Comparison of ENCODE assay signal across 11 mouse cellular contexts in the genomic region with DNA sequence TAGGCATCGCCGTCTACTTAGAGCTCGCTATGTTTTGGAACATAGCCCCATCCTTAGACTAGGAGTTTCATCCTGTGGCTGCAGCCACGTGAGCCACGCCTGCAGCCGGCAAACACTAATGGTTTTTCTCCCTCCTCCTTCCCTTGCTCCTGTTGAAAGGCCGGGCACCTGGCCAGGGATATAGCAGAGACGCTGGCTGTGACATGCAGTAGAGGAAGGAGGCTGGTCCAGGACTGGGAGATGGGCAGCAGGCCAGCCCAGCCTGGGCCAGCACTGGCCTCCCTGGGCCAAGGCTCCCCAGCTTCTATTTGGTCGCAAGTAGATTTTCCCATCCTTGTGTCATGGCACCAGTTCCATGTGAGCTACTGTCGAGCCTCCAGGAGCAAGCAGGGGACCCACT. TPM values are rescaled to one million over a fixed set of nuclear protein-coding genes. Genes with fewer than 3 reads are reported as not detected.
DNase-seq lines count a peak whose midpoint lies in the region; ATAC-seq lines count a peak whose summit lies in the region.
"Had no signal": no experiment of that assay in that cellular context is flagged by ENCODE, and none has a peak within 500 bp of the region (broad histone marks: within the 10 kb centered on the region; RNA-seq: fewer than 3 reads in every experiment).

No protein-coding gene starts in this region.

- ATAC-seq in hindbrain, embryonic 16.5 days, result peak; percentile 78
- no peak for ATAC-seq in hindbrain, embryonic 11.5 days (ENCODE audit: low FRiP score)
- no peak for ATAC-seq in megakaryocyte, adult 5-6 weeks (ENCODE audit: poor library complexity, severe bottlenecking)

- no peak for DNase-seq in hindbrain, embryonic 11.5 days (ENCODE audit: low spot score)
- peak; percentile 61 for DNase-seq in NIH3T3 (ENCODE audit: low read depth)
- DNase-seq in fat pad, adult 2 months (ENCODE audit: extremely low read depth, low read depth, low spot score), result peak; percentile 49
- peak; percentile 42 for DNase-seq in kidney, postnatal 14 days
- DNase-seq in thymus, postnatal 36 days, result no peak
- DNase-seq in right cerebral cortex, postnatal 36 days (ENCODE audit: low spot score in 2 of 2), result no peak

- no peak overlapping the region for H3K9ac ChIP-seq in hindbrain, embryonic 16.5 days (ENCODE audit: low read depth, low read length)
- H3K9ac ChIP-seq in hindbrain, embryonic 11.5 days (ENCODE audit: low read depth, low read length), result no peak overlapping the region
- H3K9ac ChIP-seq: embryonic facial prominence, embryonic 15.5 days had no signal

- no peaks in the 10 kb centered on the region; the same call in 1 of the 2 replicates for H3K4me1 ChIP-seq in hindbrain, embryonic 16.5 days (ENCODE audit: control insufficient read depth, insufficient read depth, low read depth, low read length)
- H3K4me1 ChIP-seq in hindbrain, embryonic 11.5 days (replicated peaks; ENCODE audit: control insufficient read depth, insufficient read depth, low read length), result no peaks in the 10 kb centered on the region; the same call in 1 of the 2 replicates

- H3K9me3 ChIP-seq in hindbrain, embryonic 16.5 days (ENCODE audit: control insufficient read depth, low read length), result no peaks in the 10 kb centered on the region
- no peaks in the 10 kb centered on the region for H3K9me3 ChIP-seq in hindbrain, embryonic 11.5 days (ENCODE audit: control insufficient read depth, low read length)
- H3K9me3 ChIP-seq: embryonic facial prominence, embryonic 15.5 days had no signal

- H3K27me3 ChIP-seq in hindbrain, embryonic 16.5 days (replicated peaks; ENCODE audit: control insufficient read depth, insufficient read depth, low read length), result peaks cover 21% of the 10 kb centered on the region
- peaks cover 26% of the 10 kb centered on the region for H3K27me3 ChIP-seq in hindbrain, embryonic 11.5 days (ENCODE audit: control insufficient read depth, insufficient read depth, low read length)

- H3K27ac ChIP-seq in hindbrain, embryonic 16.5 days (ENCODE audit: low read depth, low read length), result no peak overlapping the region
- H3K27ac ChIP-seq in hindbrain, embryonic 11.5 days (ENCODE audit: low read depth, low read length), result no peak overlapping the region
- H3K27ac ChIP-seq: embryonic facial prominence, embryonic 15.5 days had no signal

- H3K4me2 ChIP-seq in hindbrain, embryonic 16.5 days (ENCODE audit: low read length), result no peak overlapping the region
- H3K4me2 ChIP-seq in hindbrain, embryonic 11.5 days (replicated peaks; ENCODE audit: low read depth, low read length), result no peak overlapping the region
- H3K4me2 ChIP-seq: embryonic facial prominence, embryonic 15.5 days had no signal

- H3K4me3 ChIP-seq in hindbrain, embryonic 16.5 days (ENCODE audit: low read length), result no peak overlapping the region
- H3K4me3 ChIP-seq in hindbrain, embryonic 11.5 days (ENCODE audit: low read depth, low read length), result no peak overlapping the region
- H3K4me3 ChIP-seq: embryonic facial prominence, embryonic 15.5 days had no signal

- no peaks in the 10 kb centered on the region for H3K36me3 ChIP-seq in hindbrain, embryonic 16.5 days (ENCODE audit: control insufficient read depth, insufficient read depth, low read length)
- no peaks in the 10 kb centered on the region for H3K36me3 ChIP-seq in hindbrain, embryonic 11.5 days (ENCODE audit: control insufficient read depth, insufficient read depth, low read length)
- H3K36me3 ChIP-seq: embryonic facial prominence, embryonic 15.5 days had no signal

- WGBS in hindbrain, embryonic 16.5 days, result 55% methylated on average over 10 of the region's 10 CpGs
- 88% methylated on average over 10 of the region's 10 CpGs for WGBS in hindbrain, embryonic 11.5 days

RNA-seq across cellular contexts. Expression of a gene that starts 7.6 kb away (rescaled TPM):
- polyA plus RNA-seq in hindbrain, embryonic 16.5 days (2015; fragmentation: Nextera tagmentation; extraction: Ambion mirVana), result 0.45 and 0.77 TPM in 2 replicates
- 3.9 and 4.0 TPM in 2 replicates for polyA plus RNA-seq in hindbrain, embryonic 11.5 days (2014; fragmentation: Nextera tagmentation; extraction: Ambion mirVana)
- not detected in 2 replicates for total RNA-seq in megakaryocyte, adult 5-6 weeks (2015)
- not detected in 2 replicates for total RNA-seq in megakaryocyte, adult 5-6 weeks (2017)
- total RNA-seq: liver, adult 2 months; MEL had no signal
- polyA plus RNA-seq: liver, adult 2 months had no signal

RNA-seq across cellular contexts. Expression of a gene that starts 23.8 kb away (rescaled TPM):
- polyA plus RNA-seq in hindbrain, embryonic 16.5 days (2015; fragmentation: Nextera tagmentation; extraction: Ambion mirVana), result 3.1 and 3.5 TPM in 2 replicates
- 2.7 and 3.8 TPM in 2 replicates for polyA plus RNA-seq in hindbrain, embryonic 11.5 days (2014; fragmentation: Nextera tagmentation; extraction: Ambion mirVana)
- total RNA-seq in megakaryocyte, adult 5-6 weeks (2015), result not detected in 2 replicates
- total RNA-seq in megakaryocyte, adult 5-6 weeks (2017), result not detected in 2 replicates
- total RNA-seq: MEL had no signal

RNA-seq across cellular contexts. Expression of a gene that starts 54.9 kb away (rescaled TPM):
- 684 and 686 TPM in 2 replicates for polyA plus RNA-seq in hindbrain, embryonic 16.5 days (2015; fragmentation: Nextera tagmentation; extraction: Ambion mirVana)
- polyA plus RNA-seq in hindbrain, embryonic 11.5 days (2014; fragmentation: Nextera tagmentation; extraction: Ambion mirVana), result 610 and 623 TPM in 2 replicates
- 312 and 325 TPM in 2 replicates for total RNA-seq in megakaryocyte, adult 5-6 weeks (2015)
- total RNA-seq in megakaryocyte, adult 5-6 weeks (2017), result 342 and 408 TPM in 2 replicates

Comparison
In these comparisons a context has a peak if more than half of its experiments do, and no peak if none do; other contexts are left out.
1. DNase-seq: peak in NIH3T3 (single experiment), fat pad, adult 2 months (single experiment) and kidney, postnatal 14 days (single experiment); none in hindbrain, embryonic 11.5 days (single experiment), thymus, postnatal 36 days (0 of 2) and right cerebral cortex, postnatal 36 days (0 of 2).